Mouse (Mus musculus): ENCODE measurements at regions not wholly inside any gene's neighbourhood (a gene's known extent, or its start where the extent isn't known, plus 50 kb on each side); places are given as distances from the start of the nearest gene placed in this dataset.

- Histone ChIP-seq H3K27ac (no peak overlapping the region), H3K4me1 (replicated peaks) (no peaks in the 10 kb centered on the region; the same call in 1 of the 2 replicates), H3K36me3 (no peaks in the 10 kb centered on the region), H3K4me3 (replicated peaks) (no peak overlapping the region), H3K4me2 (replicated peaks) (no peak overlapping the region), H3K9ac (replicated peaks) (no peak overlapping the region), H3K27me3 (no peaks in the 10 kb centered on the region), H3K9me3 (peaks cover 10% of the 10 kb centered on the region; the same call in 1 of the 2 replicates)
- ATAC-seq, result no peak
- 90% methylated on average over 5 of the region's 5 CpGs for WGBS
Observed at GRCm38 (mm10) chr13:60270526-60270925, 93.4 kb upstream of the Gas1 start.

GRCm38 (mm10) chr13:60273331-60273730 is 96.2 kb upstream of the Gas1 start:
- Histone ChIP-seq H3K4me3 (replicated peaks) (no peak overlapping the region), H3K4me2 (replicated peaks) (no peak overlapping the region), H3K36me3 (no peaks in the 10 kb centered on the region), H3K27me3 (no peaks in the 10 kb centered on the region), H3K27ac (no peak overlapping the region), H3K4me1 (replicated peaks) (no peaks in the 10 kb centered on the region), H3K9ac (replicated peaks) (no peak overlapping the region), H3K9me3 (peaks cover 10% of the 10 kb centered on the region; the same call in 1 of the 2 replicates)
- no peak for ATAC-seq
- WGBS, result 95% methylated on average over 7 of the region's 7 CpGs

- Histone ChIP-seq H3K4me1 (replicated peaks) (peaks cover 6% of the 10 kb centered on the region; the same call in 1 of the 2 replicates), H3K4me2 (replicated peaks) (no peak overlapping the region), H3K27me3 (no peaks in the 10 kb centered on the region), H3K9me3 (no peaks in the 10 kb centered on the region; the same call in 1 of the 2 replicates), H3K36me3 (no peaks in the 10 kb centered on the region), H3K27ac (no peak overlapping the region), H3K9ac (replicated peaks) (no peak overlapping the region), H3K4me3 (replicated peaks) (no peak overlapping the region)
- WGBS, result 60% methylated on average over 7 of the region's 7 CpGs
- ATAC-seq, result no peak
Observed at GRCm38 (mm10) chr13:60282543-60283251, 105.5 kb upstream of the Gas1 start.

GRCm38 (mm10) chr13:60286525-60287224 is 109.5 kb upstream of the Gas1 start:
- peaks cover 6% of the 10 kb centered on the region; the same call in 1 of the 2 replicates for H3K4me1 ChIP-seq (replicated peaks)
- H3K9me3 ChIP-seq, result no peaks in the 10 kb centered on the region; the same call in 1 of the 2 replicates
- no peak for ATAC-seq
- no peak overlapping the region for H3K4me2 ChIP-seq (replicated peaks)
- WGBS, result 84% methylated on average over 11 of the region's 11 CpGs
- no peak overlapping the region for H3K27ac ChIP-seq
- H3K4me3 ChIP-seq (replicated peaks), result no peak overlapping the region
- no peaks in the 10 kb centered on the region for H3K36me3 ChIP-seq
- no peak overlapping the region for H3K9ac ChIP-seq (replicated peaks)
- H3K27me3 ChIP-seq, result no peaks in the 10 kb centered on the region

- no peak for ATAC-seq
- Histone ChIP-seq H3K27ac (no peak overlapping the region), H3K4me2 (replicated peaks) (no peak overlapping the region), H3K4me1 (replicated peaks) (no peaks in the 10 kb centered on the region), H3K9me3 (no peaks in the 10 kb centered on the region), H3K27me3 (no peaks in the 10 kb centered on the region), H3K9ac (replicated peaks) (no peak overlapping the region), H3K4me3 (replicated peaks) (no peak overlapping the region), H3K36me3 (no peaks in the 10 kb centered on the region)
- 85% methylated on average over 3 of the region's 3 CpGs for WGBS
Observed at GRCm38 (mm10) chr13:60289650-60290049, 112.5 kb upstream of the Gas1 start.

GRCm38 (mm10) chr13:60290820-60291219 is 113.7 kb upstream of the Gas1 start:
- no peak overlapping the region for H3K4me2 ChIP-seq (replicated peaks)

GRCm38 (mm10) chr13:60291344-60291743 is 114.2 kb upstream of the Gas1 start:
- Histone ChIP-seq H3K27ac (no peak overlapping the region), H3K36me3 (no peaks in the 10 kb centered on the region), H3K4me1 (replicated peaks) (no peaks in the 10 kb centered on the region), H3K9ac (replicated peaks) (no peak overlapping the region), H3K4me3 (replicated peaks) (no peak overlapping the region), H3K27me3 (no peaks in the 10 kb centered on the region), H3K9me3 (no peaks in the 10 kb centered on the region), H3K4me2 (replicated peaks) (no peak overlapping the region)
- ATAC-seq, result no peak
- WGBS, result 85% methylated on average over 3 of the region's 3 CpGs

More at GRCm38 (mm10) chr13:60290820-60291219, 113.7 kb upstream of the Gas1 start:
- no peaks in the 10 kb centered on the region for H3K9me3 ChIP-seq
- H3K27ac ChIP-seq, result no peak overlapping the region
- no peak overlapping the region for H3K9ac ChIP-seq (replicated peaks)
- ATAC-seq, result no peak
- H3K4me3 ChIP-seq (replicated peaks), result no peak overlapping the region
- H3K27me3 ChIP-seq, result no peaks in the 10 kb centered on the region
- no peaks in the 10 kb centered on the region for H3K36me3 ChIP-seq
- WGBS, result 89% methylated on average over 4 of the region's 4 CpGs
- no peaks in the 10 kb centered on the region for H3K4me1 ChIP-seq (replicated peaks)

- Histone ChIP-seq H3K27me3 (no peaks in the 10 kb centered on the region), H3K36me3 (no peaks in the 10 kb centered on the region), H3K9me3 (no peaks in the 10 kb centered on the region), H3K4me1 (replicated peaks) (no peaks in the 10 kb centered on the region), H3K4me3 (replicated peaks) (no peak overlapping the region), H3K4me2 (replicated peaks) (no peak overlapping the region), H3K9ac (replicated peaks) (no peak overlapping the region), H3K27ac (no peak overlapping the region)
- ATAC-seq, result no peak
- 66% methylated on average over 13 of the region's 13 CpGs for WGBS
Observed at GRCm38 (mm10) chr13:60296201-60296895, 119.2 kb upstream of the Gas1 start.

GRCm38 (mm10) chr13:60296896-60297275 is 119.7 kb upstream of the Gas1 start:
- ATAC-seq, result no peak
- Histone ChIP-seq H3K27me3 (no peaks in the 10 kb centered on the region), H3K36me3 (no peaks in the 10 kb centered on the region), H3K9ac (replicated peaks) (no peak overlapping the region), H3K4me1 (replicated peaks) (no peaks in the 10 kb centered on the region), H3K27ac (no peak overlapping the region), H3K9me3 (no peaks in the 10 kb centered on the region), H3K4me3 (replicated peaks) (no peak overlapping the region), H3K4me2 (replicated peaks) (no peak overlapping the region)
- 82% methylated on average over 6 of the region's 6 CpGs for WGBS

GRCm38 (mm10) chr13:60298575-60298974 is 121.4 kb upstream of the Gas1 start:
- Histone ChIP-seq H3K36me3 (no peaks in the 10 kb centered on the region), H3K4me1 (replicated peaks) (no peaks in the 10 kb centered on the region), H3K4me3 (replicated peaks) (no peak overlapping the region), H3K27me3 (no peaks in the 10 kb centered on the region), H3K4me2 (replicated peaks) (no peak overlapping the region), H3K9ac (replicated peaks) (no peak overlapping the region), H3K9me3 (no peaks in the 10 kb centered on the region), H3K27ac (no peak overlapping the region)
- WGBS, result 80% methylated on average over 2 of the region's 2 CpGs
- ATAC-seq, result no peak

GRCm38 (mm10) chr13:60299076-60299475 is 121.9 kb upstream of the Gas1 start:
- Histone ChIP-seq H3K9ac (replicated peaks) (no peak overlapping the region), H3K9me3 (no peaks in the 10 kb centered on the region), H3K27me3 (no peaks in the 10 kb centered on the region), H3K4me1 (replicated peaks) (no peaks in the 10 kb centered on the region), H3K4me2 (replicated peaks) (no peak overlapping the region), H3K36me3 (no peaks in the 10 kb centered on the region), H3K4me3 (replicated peaks) (no peak overlapping the region), H3K27ac (no peak overlapping the region)
- ATAC-seq, result no peak
- WGBS, result 71% methylated on average over 5 of the region's 5 CpGs

GRCm38 (mm10) chr13:60303561-60303960 is 126.4 kb upstream of the Gas1 start:
- no peak for ATAC-seq
- 90% methylated on average over 9 of the region's 9 CpGs for WGBS
- no peak overlapping the region for H3K27ac ChIP-seq
- H3K4me2 ChIP-seq (replicated peaks), result no peak overlapping the region
- H3K4me1 ChIP-seq (replicated peaks), result no peaks in the 10 kb centered on the region
- H3K9ac ChIP-seq (replicated peaks), result no peak overlapping the region
- no peaks in the 10 kb centered on the region for H3K9me3 ChIP-seq
- H3K36me3 ChIP-seq, result no peaks in the 10 kb centered on the region
- H3K27me3 ChIP-seq, result no peaks in the 10 kb centered on the region
- no peak overlapping the region for H3K4me3 ChIP-seq (replicated peaks)
